Mouse (Mus musculus): ENCODE measurements at regions not wholly inside any gene's neighbourhood (a gene's known extent, or its start where the extent isn't known, plus 50 kb on each side); places are given as distances from the start of the nearest gene placed in this dataset.

DNA sequence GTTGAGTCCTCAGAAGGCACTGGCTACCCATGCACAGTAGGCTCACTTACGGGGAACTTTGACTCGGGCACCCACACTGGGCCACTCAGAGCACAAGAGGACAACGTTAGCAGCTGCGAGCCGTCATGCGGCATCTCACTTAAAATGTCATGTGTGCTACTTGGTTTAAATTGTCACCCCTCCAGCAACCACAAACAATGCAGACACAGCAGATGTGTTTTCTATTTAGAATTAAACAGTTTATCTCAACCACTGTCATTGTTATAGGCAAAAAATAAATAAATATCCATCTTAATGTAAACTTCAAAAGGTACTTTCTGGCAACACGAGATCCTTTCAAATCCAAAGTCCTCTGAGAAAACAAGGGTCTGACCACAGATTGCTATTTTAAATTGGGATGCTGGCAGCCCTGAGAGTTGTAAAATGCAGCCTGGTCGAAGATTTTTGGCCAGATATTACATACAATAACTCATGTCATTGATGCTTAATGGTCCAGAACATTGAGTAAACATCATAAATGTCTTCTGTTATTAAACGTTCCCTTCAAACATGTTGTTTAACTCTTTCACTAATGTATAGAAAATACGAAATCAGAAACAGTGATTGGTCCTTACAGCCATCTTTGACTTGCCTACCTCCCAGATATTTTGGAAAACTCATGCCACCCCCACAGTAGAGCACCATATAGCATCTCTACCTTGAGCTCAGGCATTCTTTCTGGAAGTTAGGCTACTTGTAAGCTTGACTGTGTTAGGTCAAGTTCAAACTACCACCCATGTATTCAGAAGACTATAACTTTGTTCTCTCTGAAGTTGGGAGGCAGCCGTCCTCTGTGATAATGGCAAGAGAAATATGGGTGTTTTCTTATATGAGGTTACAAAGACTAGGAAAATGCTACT, 232.8 kb upstream of the Tcf21 start:
- intact Hi-C loops (cut with DNase I) = no loop called here
- Histone ChIP-seq H3K4me3 (no peak overlapping the region), H3K27ac (no peak overlapping the region)
- TF ChIP-seq CTCF (IDR thresholded peaks at IDR 0.05) = no peak
- no peak for DNase-seq (ENCODE audit: extremely low spot score in 1 of 2, low spot score in 2 of 2)

DNA sequence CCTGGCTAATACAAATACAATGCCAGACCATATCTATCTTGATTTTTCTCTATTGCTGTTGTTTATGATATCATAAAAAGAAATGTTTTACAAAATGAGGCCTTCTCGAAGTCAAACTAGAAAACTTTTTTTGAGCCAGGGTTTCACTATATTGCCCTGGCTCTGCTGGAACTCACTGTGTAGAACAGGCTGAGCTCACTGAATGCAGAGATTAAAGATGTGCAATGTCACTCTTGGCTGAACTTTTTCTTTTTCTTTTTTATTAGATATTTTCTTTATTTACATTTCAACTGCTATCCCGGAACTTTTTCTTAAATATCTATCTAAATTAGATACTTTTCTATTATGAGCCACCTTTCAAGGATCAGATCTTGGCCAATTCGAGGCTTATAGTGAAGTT, 224.5 kb upstream of the Tcf21 start:
- DNase-seq (ENCODE audit: extremely low spot score in 1 of 2, low spot score in 2 of 2) = no peak
- no peak overlapping the region for H3K27ac ChIP-seq
- TF ChIP-seq CTCF (IDR thresholded peaks at IDR 0.05) = no peak
- H3K4me3 ChIP-seq = no peak overlapping the region
- intact Hi-C loops (cut with DNase I) = no loop called here

DNA sequence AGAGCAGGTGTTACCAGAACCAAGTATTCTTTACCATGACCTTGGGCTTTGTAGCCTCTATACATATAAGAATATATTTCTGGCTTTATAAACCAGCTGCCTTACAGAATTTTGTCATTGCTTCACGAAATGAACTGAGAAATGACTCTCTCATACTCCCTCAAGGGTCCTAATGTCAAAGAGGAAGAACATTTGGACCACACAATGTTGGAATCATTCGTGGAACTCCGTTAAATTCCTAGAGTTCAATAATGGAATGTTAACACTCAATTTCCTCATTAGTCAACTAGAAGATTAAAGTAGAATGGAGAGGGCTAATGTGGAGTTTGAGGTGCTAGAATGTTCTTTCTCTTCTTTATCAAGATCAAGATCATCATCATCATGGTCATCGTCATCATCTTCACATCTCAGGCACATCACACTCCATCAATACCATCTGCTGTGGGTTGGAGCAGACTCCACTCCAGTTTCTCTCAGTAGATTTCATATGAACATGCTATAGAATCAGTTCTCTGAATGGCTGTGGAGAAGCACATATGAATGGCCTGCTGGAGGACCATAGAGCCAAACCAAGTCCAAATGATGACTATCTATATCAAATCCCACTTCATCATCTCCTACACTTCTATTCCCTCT, 211.6 kb upstream of the Tcf21 start:
- TF ChIP-seq CTCF (IDR thresholded peaks at IDR 0.05) = no peak
- no peak for DNase-seq (ENCODE audit: extremely low spot score in 1 of 2, low spot score in 2 of 2)
- intact Hi-C loops (cut with DNase I) = no loop called here
- H3K4me3 ChIP-seq = no peak overlapping the region
- H3K27ac ChIP-seq = no peak overlapping the region

DNA sequence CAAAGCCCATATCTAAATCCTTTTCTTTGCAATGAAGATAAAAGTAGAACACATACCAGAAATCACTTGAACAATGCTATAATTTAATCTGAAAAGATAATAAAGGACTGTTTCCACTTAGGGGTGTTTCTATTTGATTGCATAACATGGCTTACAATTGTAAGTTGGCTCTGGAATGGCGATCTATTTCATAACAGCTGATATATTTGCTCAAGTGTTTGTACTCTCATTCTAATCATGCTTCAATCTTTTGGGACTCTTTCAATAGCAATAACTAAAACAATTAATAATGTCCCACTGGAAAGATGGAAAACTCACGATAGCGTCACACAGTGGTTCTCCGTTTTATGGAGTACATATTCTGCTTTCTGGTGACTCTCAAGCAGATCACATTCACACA, 208.0 kb upstream of the Tcf21 start:
- no peak for DNase-seq (ENCODE audit: extremely low spot score in 1 of 2, low spot score in 2 of 2)
- Histone ChIP-seq H3K27ac (no peak overlapping the region), H3K4me3 (no peak overlapping the region)
- TF ChIP-seq CTCF (IDR thresholded peaks at IDR 0.05) = no peak
- intact Hi-C loops (cut with DNase I) = no loop called here

DNA sequence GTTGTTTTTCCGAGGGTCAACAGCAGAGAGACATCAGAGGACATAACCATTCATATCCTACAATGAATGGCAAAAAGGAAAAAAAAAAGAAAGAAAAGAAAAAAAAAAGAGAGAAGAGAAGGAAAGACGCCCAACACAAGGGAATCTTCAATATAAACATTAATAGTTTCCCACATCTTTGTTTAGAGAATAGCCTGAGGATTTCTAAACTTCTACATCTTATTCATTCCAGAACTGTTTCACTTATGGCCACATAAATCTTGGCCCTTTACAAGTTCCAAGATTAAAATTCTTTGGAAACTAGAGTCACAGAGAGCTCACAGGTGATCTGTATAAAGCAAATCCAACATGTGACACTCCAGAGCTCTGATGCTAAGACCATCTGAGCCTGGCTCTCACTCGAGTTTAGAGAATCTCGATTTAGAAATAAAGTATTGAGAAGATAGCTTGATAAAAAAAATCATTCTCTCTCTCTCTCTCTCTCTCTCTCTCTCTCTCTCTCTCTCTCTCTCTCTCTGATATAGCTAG, 197.2 kb upstream of the Tcf21 start:
- H3K4me3 ChIP-seq = no peak overlapping the region
- no peak for TF ChIP-seq CTCF (IDR thresholded peaks at IDR 0.05)
- no peak overlapping the region for H3K27ac ChIP-seq
- intact Hi-C loops (cut with DNase I) = no loop called here
- no peak for DNase-seq (ENCODE audit: extremely low spot score in 1 of 2, low spot score in 2 of 2)

DNA sequence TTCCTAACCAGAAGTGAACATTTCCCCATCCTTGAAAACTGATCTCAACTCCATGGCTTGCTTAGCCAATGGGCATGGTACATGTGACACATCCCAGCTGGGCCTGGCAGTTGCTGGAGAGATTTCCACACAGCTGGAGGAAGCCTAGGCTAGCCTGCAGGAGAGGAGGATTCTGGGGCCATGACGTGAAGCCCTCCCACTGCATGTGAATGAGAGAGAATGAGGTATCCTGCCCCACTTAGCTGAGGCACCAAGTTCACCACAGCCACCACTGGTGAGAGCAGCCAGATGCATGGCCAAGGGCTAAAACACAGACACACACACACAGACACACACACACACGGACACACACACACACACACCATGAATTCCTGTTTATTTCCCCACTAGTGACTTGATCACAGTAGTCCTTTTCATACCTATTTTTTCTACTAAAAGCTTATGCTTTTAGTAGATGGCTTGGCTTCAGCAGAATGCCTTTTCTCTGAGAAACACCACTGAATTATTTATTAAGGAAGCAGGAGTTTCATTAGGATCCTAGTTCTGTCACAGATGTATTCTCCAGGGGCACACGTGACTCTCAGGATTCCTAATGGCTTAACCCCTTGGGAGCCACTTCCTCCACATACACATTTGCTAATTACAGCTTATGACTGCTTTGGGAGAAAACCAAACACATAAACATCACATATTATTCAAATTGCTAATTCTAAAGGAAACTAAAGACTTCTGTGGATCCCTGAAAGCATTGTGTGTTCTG, 196.1 kb upstream of the Tcf21 start:
- TF ChIP-seq CTCF (IDR thresholded peaks at IDR 0.05) = no peak
- intact Hi-C loops (cut with DNase I) = no loop called here
- Histone ChIP-seq H3K4me3 (no peak overlapping the region), H3K27ac (no peak overlapping the region)
- DNase-seq (ENCODE audit: extremely low spot score in 1 of 2, low spot score in 2 of 2) = no peak

DNA sequence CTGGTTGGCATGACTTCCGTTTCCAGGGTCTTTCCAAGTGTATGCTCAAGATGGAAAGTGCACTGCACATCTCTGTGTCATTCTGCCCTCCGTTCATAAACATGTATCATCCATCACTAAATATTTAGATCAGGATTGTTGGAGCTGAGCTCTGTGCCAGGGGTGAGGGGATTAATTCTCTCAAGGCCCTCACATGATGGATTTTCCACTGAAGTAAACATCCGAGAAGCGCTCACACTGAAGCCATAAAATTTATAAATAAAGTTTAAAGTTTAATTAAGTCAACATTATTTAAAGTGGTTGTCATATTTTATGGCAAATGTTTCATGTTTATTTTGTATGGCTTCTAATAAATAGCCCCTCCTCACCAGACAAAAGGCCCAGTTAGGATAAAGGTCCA, 190.7 kb upstream of the Tcf21 start:
- no peak for TF ChIP-seq CTCF (IDR thresholded peaks at IDR 0.05)
- no peak for DNase-seq (ENCODE audit: extremely low spot score in 1 of 2, low spot score in 2 of 2)
- intact Hi-C loops (cut with DNase I) = no loop called here
- Histone ChIP-seq H3K4me3 (no peak overlapping the region), H3K27ac (no peak overlapping the region)

DNA sequence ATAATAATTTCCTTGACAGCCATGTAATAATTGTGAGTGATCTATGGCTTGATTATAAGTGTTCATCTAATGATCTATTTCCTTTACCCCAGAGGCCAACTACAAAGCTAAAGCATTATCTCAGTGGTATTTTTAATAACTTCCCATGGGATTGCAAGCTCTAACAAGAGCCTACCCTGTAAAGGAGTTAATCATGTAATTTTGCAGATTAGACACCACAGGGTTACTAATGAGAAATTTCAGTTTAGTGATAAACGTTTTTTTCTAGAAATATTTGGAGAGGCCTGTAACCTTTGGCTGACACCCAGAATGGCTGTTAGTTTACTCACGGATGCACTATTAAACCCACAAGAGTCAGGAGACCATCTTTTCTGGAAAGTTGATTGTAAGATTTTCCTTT, 190.2 kb upstream of the Tcf21 start:
- no peak overlapping the region for H3K4me3 ChIP-seq
- no peak for DNase-seq (ENCODE audit: extremely low spot score in 1 of 2, low spot score in 2 of 2)
- no peak for TF ChIP-seq CTCF (IDR thresholded peaks at IDR 0.05)
- intact Hi-C loops (cut with DNase I) = no loop called here
- no peak overlapping the region for H3K27ac ChIP-seq

DNA sequence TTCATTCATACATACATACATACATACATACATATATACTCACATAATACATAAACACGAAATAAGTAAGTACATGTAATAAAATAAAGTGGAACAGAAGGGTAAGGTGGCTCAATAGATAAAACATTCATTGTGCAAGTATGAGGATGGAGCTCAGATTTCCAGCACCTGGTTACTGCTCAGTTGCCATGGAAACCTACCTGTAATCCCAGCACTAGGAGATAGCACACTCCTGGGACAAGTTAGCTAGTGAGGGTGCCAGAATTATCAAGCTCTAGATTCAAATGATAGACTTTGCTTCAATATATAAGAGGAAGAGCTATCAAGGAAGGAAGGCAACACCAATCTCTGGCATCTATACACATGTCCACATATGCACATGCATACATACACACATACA, 184.8 kb upstream of the Tcf21 start:
- intact Hi-C loops (cut with DNase I) = no loop called here
- DNase-seq (ENCODE audit: extremely low spot score in 1 of 2, low spot score in 2 of 2) = no peak
- no peak for TF ChIP-seq CTCF (IDR thresholded peaks at IDR 0.05)
- Histone ChIP-seq H3K27ac (no peak overlapping the region), H3K4me3 (no peak overlapping the region)

DNA sequence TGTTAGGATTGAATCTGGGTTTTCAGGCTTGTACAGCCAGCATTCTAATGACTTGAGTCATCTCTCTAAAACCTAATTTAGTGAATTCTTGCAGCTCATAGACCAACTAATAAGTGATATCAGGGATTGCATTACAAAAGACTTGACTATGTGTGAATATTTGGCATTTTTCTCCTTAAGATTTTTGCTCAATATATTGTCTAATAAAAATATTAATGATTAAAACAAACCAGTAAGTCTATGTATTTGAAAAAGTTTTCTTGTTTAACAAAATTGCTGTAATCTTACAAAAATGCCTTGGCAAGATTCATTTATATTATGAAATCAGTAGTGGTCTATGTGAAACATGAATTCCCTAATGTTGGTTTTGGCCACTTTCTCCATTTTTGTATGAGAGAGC, 183.7 kb upstream of the Tcf21 start:
- no peak for DNase-seq (ENCODE audit: extremely low spot score in 1 of 2, low spot score in 2 of 2)
- intact Hi-C loops (cut with DNase I) = no loop called here
- Histone ChIP-seq H3K27ac (no peak overlapping the region), H3K4me3 (no peak overlapping the region)
- TF ChIP-seq CTCF (IDR thresholded peaks at IDR 0.05) = no peak

DNA sequence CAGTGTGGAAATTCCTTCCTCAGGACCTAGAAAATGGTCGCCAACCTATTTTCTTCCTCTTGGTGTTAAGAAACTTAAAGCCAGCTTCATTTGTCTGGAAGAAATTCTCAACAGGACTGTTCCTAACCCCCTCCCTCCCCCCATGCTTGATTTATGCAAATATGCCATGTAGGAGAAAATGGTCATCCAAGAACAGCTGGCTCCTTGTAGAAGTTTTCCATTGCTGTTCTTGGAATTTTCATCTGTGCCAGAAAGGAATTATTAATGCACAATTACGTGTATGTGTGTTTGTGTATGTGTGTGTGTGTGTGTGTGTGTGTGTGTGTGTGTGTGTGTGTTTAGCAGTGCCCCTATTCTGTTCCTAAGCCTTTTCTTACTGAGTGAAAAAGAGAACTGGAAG, 178.6 kb upstream of the Tcf21 start:
- TF ChIP-seq CTCF (IDR thresholded peaks at IDR 0.05) = no peak
- no peak for DNase-seq (ENCODE audit: extremely low spot score in 1 of 2, low spot score in 2 of 2)
- H3K27ac ChIP-seq = no peak overlapping the region
- no peak overlapping the region for H3K4me3 ChIP-seq
- intact Hi-C loops (cut with DNase I) = no loop called here

DNA sequence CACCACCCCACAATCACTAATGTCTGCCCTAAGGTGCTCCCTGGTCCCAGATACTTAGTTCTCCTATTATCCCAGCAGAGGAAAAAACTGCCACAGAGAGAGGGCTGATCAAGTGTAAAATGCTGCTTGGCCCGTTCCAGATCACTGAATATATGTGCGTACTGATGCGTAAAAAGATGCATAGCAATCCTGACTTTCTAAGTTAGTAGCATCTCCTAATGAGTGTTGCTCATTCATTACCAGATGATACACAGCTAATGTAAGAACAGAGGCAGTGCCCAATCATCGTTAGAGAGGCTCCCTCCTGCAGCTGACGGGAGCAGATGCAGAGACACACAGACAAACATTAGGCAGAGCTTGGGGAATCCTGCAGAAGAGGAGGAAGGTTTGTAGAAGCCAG, 177.6 kb upstream of the Tcf21 start:
- no peak overlapping the region for H3K27ac ChIP-seq
- no peak overlapping the region for H3K4me3 ChIP-seq
- no peak for TF ChIP-seq CTCF (IDR thresholded peaks at IDR 0.05)
- intact Hi-C loops (cut with DNase I) = no loop called here
- no peak for DNase-seq (ENCODE audit: extremely low spot score in 1 of 2, low spot score in 2 of 2)
